Mouse (Mus musculus) urinary bladder, adult 18-20 months (tissue): ENCODE results near the gene Pdpn.

Experiments used
- DNase-seq, 2 experiments: peaks; one replicate each; pipeline ENCODE4 v3.0.0; 2022; ENCODE audit warnings: low spot score in 2 of 2, mixed read lengths in 2 of 2

The Pdpn gene

DNA sequence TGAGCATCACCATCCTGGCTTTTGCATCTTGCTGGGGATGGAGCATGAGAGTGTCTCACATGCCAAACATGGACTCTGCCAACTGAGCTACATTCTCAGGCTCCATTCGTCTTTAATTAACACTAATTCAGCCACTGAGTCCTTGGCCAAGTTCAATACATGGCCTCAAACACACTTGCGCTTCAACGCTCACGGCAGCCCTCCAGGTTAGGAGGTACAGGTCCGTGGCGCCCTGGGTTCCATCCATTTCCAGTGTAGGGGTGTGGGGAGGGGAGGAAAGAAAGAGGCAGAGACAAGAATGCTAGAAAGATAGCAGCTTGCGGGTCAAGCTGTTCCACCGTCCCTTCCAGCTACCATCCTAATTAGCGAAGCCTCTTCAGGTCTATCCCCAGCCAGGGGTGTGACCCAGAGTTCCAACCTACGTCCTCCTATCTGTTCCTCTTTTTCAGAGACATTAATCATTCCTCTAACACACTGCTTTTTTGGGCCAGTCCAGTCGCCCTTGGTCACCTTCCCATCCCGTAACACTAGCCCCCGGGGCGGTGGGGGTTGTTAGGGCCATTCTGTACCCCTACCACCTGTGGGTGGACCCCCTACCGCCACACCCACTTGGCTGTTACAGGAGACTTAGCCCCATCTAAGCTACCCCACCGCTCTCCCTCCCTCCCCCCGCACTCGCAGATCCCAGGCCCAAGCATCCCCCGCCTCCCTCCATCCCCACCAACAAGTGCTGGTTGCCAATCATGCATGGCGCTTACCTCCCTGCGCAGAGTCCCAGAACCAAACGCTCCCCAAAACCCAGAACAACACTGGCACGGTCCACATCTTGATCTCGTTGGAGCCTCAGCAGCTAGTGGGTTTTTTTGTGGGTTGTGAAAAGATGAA, 691 bp downstream of the Pdpn start:
- DNase-seq: no peak

DNA sequence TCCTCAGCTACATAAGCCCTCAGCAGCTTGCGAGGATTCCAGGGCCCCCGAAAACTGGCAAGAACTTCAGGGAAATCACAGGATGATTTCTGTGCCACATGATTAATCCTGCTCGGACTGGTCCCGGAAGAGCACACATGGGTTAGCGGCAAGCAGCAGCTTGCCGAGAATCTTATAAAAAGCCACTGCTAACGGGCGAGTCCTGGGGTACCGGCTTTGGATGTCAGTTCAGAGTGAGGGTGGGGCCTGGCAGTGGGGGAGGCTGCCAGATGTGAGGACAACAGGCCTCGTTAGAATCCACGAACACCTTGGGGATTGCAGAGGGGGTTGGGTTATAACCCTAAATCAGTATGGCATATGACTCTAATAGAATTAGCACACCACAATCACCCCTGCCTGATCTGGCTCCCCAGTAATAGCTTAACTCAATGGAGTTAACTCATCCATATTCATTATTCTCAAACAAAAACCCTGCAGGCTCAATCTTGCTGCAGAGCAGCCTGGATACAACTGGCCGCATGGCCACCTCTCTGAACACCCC, 2.3 kb downstream of the Pdpn start:
- DNase-seq: no peak

DNA sequence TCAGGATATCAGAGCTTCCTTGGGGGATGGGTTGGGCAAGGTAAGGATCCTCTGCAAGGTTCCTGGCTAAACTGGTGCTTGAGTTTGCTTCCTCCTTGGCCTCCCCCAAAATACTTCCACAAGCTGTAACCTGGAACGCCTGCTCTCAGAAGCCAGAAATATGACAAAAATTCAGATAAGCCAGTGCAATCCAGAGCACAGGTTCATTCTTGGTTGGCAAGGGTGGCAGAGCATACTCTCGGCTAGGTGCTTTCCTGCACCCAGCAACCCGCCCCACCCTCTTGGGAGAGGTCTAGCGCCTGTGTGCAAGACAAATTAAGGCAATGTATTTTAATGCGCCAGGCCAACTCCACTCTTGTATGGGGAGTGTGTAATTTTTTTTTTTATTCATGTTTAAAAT, 3.2 kb downstream of the Pdpn start:
- DNase-seq: peak in 1 of 2 experiments; percentile 18

DNA sequence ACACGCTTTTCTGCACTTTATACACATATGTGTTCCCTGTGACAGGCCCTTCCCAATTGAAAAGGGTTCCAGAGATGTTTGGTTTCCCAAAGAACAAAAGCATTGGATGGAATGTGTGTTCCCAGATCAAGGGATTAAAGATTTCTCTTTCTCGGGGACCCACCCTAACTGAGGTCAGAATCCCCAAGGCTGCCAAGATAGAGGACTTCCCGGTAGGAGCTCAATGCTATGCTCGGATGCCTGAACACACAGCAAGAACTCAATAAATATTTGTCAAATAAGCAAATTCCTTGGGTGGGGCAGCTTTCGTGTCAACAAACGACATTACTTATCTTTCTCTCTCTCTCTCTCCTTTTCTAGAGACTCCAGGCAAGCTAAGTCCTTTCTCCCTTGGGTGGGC, 5.0 kb downstream of the Pdpn start:
- peak in 1 of 2 experiments; percentile 47 for DNase-seq

DNA sequence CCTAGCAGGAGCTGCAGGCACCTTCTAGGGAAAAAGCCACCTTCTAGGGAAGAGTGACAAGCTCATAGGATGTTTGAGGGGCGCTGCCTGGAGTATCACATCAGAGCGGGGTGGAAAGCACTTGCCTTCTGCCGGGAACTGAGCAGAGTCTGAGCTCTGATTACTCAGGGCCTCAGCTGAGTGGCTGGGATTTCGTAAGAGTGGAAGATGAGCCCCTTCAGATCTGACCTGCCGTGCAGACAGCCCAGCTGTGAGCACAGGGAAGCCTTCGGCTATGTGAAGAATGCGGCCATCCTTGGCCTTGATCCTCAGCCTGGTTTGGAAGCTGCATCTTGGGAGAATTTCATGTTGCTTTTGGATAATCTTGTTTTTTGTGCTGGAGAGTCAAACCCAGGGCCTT, 10.5 kb downstream of the Pdpn start:
- peak in 1 of 2 experiments; percentile 33 for DNase-seq

DNA sequence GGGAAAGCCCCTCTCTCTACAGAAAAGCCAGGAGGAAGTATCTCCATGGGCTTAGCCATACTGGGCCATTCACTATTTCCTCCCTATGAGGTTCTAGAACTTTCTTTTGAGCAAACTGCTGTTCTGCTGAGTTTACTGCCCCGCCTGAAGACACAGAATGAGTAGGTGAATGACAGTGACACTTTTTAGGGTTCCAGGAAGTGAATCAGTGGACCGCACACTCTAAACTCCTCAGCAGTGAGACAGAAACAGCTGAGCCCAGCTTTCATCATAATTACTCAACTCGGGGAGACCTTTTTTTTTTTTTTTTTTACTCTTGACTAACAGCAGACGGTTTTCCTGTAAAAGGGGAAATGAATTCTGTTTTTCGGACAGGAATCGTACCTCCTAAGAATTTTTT, 10.9 kb downstream of the Pdpn start:
- no peak for DNase-seq

DNA sequence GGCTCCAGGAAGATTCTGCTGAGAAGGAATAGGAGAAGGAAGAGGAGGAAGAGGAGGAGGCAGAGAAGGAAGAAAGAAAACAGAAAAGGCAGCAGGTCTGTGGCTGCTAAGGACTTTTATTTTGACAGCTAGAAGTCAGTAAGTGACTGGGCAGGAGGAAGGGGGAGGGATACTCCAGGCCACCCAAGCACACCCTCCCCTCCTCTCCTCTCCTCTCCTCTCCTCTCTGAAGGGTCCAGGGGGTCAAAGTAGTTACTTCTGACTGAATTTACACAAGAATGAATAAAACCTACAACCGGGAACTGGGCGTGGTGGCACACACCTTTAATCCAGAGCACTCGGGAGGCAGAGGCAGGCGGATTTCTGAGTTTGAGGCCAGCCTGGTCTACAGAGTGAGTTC, 12.3 kb downstream of the Pdpn start:
- DNase-seq: no peak

DNA sequence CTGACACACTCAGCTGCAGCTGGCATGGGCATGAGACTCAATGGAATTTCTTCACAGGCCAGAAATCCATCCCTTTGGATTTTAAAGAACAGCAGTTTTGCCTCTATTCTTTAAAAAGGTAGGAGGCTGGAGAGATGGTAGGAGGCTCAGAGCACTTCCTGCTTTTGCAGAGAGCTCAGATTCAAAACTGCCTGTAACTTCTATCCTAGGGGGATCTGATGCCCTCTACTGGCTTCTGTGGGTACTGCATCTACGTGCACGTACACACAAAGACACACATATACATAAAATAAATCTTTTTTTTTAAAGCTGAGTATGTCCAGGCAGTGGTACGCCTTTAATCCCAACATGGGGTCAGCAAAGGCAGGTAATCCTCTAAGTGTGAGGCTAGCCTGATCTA, 19.2 kb downstream of the Pdpn start:
- no peak for DNase-seq

DNA sequence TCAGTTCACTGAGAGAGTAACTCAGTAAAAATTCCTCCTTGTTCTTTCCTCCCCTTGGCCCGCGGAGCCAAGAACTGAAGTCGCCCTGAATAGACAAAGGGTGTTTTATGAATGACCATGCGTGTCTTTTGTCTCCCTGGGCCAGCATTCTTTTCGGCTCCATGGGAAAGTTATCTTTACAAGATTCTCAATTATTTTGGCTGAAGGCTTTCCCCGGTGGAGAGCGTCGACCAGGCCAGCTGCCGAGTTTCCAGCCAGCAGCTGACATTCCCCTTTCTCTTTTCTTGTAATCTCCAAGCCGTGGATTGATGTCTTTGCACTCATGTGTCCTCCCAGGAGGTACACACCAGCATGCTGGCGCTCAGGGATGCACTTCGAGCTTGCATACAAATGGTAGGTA, 19.7 kb downstream of the Pdpn start:
- DNase-seq: no peak

DNA sequence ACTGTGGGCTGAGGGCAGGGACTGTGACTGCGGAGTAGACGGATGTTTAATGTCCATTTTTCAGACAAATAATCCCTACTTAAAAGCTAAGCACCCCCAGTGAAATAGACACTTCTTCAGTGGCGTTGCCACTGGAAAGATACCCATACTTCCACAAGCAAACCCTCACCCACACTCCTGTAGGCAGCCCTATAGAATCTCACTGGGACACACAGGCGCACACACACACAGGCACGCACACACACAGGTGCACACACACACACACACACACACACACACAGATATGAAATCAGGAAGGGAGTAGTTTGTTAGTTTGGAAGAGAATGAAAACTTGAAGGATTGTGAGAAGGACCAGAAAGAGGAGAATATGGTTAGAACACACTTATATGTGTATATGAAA, 20.3 kb downstream of the Pdpn start:
- DNase-seq: no peak

DNA sequence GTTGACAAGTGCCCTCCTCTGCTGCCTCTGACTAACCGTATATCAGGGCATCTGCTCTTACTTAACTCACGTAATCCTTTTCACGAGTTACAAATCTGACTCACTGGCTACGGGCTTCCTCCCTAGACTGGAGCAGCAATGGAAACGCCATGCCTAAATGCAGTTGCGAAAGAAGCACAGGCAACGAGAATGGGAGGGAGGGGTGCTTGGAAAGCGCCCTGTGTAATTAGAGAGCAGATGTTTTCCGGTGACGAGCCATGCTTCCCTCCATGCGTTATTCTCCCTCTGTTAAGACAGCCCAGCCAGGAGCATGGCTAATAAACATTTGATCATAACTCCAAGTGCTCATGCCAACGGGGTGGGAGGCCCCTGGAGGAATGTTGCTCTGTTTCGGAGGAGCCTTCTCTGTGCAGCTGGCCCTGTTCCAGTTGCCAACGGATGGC, 20.9 kb downstream of the Pdpn start:
- DNase-seq: peak in 1 of 2 experiments; percentile 79

DNA sequence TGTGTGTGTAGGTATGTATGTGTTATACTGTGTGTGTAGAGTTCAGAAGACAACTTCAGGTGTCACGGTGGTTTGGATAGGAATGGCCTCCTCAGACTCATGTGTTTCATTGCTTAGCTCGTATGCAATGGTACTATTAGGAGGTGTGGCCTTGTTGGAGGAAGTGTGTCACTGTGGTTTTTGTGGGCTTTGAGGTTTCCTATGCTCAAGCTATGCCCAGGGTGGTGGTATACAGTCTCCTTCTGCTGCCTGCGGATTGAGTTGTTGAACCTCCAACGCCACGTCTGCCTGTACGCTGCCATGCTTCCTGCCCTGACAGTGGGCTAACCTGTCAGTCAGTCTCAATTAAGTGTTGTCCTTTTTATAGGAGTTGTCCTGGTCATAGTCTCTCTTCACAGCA, 22.0 kb downstream of the Pdpn start:
- DNase-seq: no peak

DNA sequence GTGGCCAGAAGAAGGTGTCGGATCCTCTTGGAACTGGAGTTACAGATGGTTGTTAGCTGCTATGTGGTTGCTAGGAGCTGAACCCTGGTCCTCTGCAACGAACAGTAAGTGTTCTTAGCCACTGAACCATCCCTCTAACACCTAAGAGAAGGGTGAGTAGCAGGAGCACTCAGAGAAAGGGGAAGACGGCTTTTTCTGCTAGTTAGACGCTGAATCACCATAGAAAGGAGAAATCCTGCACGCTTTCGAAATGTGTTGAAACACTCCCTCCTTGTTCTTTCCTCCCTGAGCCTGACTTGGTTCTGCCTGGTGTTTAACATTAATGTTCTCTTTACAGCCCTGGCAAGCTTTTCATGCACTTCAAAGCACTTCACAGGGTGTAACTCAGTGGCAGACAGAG, 27.8 kb downstream of the Pdpn start:
- no peak for DNase-seq

DNA sequence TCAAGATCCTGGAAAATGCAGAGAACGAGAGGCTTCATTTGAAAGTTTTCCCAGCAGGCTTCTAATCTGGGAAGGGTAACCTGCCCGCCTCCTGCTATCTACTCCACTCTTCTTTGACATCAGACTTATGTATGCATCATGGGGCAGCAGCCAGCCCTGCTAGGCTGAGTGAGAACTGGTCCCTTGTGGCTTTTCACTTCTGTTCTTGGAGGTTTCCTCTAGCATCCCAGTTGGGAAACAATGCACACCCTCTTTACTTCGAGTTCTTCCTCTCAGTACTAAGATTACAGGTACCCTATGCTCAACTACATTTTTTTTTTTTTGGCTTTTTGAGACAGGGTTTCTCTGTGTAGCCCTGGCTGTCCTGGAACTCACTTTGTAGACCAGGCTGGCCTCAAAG, 28.5 kb downstream of the Pdpn start:
- DNase-seq: no peak

DNA sequence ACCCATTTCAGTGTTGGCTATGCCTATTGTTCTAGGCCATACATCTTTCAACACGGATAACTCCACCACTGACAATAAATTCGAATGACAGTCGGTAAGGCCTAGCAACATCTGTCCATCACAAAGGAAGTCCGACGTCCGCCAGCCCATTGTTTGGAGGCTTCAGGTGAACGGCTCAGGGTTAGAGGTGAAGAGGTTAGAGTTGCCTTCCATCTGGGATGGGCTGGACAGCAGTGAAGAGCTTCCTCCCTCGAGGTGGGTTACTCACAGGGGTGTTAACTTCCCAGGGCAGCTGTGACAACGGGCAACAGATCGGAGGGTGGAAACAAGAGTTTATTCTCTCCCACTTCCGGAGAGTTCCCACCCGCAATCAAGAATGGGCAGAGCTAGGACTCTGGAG, 36.7 kb downstream of the Pdpn start:
- no peak for DNase-seq

DNA sequence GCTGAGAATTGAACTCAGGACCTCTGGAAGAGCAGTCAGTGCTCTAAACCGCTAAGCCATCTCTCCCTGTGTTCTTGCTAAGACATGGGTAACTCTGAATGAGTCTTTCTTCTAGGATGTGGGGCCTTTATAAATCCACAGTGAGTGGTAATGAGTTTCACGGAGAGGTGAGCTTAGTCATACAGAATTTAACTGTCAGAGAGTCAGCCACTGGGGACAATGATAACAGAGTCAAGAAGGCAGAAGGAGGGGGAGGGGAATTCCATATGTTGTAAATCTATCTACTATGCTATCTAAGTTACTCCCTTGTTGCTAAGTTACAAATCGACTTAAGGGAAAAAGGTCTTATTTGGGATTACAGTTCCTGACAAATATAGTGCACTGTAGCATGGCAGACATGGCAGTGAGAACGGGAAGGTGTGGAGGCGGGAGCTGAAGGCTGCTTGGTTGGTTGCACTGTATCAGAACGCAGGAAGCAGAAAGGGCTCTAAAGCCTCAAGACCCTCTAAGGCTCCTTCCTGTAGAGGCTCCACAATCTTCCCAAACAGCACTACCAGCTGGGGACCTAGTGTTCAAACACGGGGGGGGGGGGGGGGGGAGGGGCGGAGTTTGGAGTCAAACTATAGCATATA, 39.5 kb downstream of the Pdpn start:
- no peak for DNase-seq

DNA sequence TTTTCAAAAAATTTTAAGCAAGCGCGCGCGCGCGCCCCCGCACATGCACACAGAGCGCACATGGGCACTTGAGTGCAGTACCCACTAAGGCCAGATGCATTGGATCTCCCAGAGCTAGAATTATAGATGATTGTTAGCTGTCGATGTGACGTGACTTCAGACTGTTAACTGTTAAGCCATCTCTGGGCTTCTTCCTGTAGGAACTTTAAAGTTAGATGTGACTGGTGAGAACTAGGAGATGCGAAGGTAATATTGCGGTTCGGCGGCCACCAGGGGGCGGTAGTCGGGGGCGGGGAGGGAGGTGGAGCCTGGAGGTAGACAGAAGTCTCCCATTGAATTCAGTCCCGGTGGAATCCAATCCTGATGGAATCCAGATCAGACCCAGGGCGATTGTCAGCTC, 40.8 kb downstream of the Pdpn start:
- peak in 1 of 2 experiments; percentile 53 for DNase-seq

DNA sequence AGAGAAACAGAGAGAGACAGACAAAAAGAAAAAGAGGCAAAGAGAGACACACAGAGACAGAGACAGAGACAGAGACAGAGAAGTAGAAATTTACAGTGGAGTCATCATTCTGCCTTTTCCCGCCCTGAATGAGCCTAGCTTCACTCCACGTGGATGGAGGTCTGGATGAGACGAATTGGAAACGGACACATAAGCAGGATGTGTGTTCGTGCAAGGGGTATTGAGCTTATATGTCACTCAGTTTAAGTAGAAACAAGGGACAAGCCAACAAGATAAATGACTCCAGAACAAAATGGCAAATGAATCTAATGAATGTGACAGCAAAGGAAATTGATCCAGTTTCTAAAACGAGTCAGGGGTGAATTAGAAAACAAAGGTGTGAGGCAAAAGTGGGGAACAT, 41.4 kb downstream of the Pdpn start:
- DNase-seq: no peak

DNA sequence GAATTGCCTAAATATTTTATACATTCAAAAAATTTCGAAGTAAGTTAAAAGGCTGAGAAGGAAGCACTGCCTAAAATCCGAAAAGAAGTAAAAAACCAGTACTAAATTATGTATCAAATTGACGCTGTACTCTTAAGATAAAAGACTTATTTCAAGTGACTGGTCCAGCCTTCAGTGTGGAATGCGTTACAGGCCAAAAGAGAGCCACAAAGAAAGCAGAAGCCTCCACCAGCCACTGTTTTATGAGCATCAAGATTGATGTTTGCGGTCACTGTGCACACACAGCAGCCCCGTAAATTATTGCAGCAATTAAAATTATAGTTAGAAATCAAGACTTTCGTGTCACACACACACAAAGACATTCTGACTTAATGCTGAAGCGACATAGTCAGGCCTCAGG, 43.8 kb downstream of the Pdpn start:
- DNase-seq: no peak

DNA sequence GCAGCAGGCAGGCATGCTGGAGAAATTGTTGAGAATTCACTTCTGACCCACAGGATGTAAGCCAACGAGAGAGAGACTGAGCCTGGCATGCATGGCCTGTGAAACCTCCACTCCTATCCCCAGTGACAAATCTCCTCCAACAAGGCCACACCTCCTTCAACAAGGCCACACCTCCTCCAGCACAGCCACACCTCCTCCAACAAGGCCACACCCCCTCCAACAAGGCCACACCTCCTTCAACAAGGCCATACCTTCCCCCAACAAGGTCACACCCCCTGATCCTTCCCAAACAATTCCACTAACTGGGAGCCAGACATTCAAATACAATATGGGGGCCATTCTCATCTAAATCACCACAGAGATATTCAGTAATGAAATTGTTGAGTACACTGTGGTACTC, 46.0 kb downstream of the Pdpn start:
- DNase-seq: no peak

DNA sequence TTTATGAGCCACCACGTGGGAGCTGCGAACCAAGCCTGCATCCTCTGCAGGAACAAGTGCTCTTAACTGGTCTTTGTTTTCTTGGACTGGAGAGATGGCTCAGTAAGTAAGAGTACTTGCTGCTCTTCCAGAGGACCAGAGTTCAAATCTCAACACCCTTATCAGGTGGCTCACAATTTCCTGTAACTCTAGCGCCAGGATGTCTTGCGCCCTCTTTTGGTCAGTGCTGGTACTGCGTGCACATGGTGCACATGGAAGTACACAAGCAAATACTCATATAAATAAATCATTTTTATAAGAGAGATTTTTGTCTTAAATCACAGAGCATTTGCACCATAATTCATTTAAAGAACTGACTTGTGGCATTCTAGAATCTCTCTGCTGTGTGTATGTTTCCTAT, 51.3 kb downstream of the Pdpn start:
- no peak for DNase-seq

DNA sequence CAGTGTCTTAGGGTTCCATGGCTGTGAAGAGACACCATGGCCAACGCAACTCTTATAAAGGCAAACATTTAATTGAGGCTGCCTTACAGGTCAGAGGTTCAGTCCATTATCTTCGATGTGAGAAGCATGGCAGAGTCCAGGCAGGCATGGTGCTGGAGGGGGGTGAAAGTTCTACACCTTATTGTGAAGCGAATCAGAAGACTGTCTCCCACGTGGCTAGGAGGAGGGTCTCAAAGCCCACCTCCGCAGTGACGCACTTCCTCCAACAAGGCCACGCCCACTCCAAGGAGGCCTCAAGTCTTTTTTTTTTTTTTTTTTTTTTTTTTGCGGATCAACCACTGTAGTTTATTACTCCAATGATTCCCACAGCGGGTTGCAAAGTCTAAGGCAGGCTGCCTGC, 58.1 kb downstream of the Pdpn start:
- no peak for DNase-seq

DNA sequence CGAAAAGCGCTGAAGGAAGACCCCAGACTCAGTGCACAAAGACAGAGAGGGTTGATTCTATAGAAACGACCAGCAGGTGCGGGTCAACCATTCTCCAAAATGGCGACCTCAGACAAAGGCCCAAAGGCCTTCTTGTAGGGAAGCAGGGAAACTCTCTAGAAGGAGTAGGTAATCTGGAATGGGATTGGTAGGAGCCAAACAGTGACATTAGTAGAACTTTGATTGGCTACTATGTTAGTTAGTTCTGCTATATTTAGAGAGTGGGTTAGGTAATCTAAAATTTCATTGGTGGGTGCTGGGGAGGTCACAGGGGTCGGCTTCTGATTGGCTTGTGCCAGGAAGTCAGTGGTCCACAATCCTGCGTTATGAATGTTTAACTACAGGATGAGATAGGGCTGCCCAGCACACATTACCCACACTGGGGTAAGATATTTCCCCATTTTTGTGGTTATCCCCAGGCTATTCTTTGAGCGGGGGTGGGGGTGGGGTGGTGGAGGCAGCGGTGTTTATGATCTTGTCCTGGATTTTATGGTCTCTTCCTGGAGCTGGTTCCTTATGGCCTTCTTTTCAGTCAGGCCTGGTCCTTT, 59.7 kb downstream of the Pdpn start:
- DNase-seq: no peak
